Mouse (Mus musculus) kidney, adult 9 months (tissue): ENCODE data around the gene Bmp8a.
A peak's percentile ranks its signal among the peaks of the same experiment; 100 is the strongest.
"Not testable (repeated sequence)": the region's sequence is repeated elsewhere in the genome, so short reads cannot be mapped to it uniquely, and the experiment has no call there.

Experiments
- DNase-seq: peaks from one replicate; pipeline ENCODE4 v3.0.0; 2022

Gene Bmp8a

DNA sequence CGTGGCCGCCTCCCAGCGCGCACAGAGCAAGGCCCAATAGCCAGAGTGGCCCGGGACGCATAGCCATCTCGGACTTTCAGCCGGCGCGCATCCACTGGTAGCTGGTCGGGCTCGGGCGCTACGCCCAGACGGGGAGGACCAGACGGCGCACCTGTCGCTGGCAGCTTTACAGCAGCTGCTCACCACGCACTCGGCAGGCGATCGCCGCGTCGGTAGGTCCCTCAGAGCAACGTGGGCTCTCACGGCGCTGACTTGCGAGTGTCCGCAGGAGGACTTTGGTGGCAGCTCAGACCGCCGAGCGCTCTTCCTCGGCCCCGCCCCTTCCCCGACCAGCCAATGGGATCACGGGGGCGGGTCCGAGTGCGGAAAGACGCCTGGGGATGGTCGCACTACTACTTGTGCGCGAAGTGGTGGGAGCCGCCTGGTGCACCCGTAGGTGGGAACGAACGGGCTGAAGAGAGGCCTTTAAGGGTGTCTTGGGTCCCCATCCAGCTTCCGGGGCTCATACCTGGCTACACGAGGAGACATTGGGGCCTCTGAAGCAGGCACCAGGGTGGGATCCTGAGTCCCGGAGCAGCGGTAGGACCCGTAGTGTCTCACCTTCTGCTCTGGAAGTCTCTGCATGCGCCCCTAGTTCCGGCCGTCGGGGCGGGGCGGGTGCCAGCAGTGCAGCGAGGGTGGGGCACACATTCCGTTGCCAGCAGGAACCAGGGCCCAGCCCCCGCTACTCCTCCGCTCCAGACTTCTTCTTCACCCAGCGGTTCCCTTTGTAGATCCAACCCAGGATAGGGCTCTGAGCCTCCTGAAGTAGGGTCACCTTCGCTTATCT is at the start of gene Bmp8a:
TSS of gene Bmp8a (minus strand) at position 611 of the 829 bp plus-strand sequence.
- DNase-seq: peak; percentile 45

DNA sequence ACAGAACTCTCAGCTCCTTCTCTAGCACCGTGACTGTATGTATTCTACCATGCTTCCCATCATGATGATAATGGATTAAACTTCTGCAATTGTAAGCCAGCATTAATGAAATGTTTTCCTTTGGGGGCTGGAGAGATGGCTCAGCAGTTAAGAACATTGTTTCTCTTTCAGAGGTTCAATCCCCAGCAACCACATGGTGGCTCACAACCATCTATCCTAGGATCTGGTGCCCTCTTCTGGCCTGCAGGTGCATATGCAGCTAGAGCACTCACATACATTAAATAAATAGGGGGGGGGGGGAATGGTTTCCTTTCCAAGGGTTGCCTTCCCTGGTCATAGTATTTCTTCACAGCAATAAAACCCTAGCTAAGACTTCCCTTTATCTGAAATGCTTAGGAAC is 49.1 kb upstream of the Bmp8a start:
- DNase-seq: no peak

DNA sequence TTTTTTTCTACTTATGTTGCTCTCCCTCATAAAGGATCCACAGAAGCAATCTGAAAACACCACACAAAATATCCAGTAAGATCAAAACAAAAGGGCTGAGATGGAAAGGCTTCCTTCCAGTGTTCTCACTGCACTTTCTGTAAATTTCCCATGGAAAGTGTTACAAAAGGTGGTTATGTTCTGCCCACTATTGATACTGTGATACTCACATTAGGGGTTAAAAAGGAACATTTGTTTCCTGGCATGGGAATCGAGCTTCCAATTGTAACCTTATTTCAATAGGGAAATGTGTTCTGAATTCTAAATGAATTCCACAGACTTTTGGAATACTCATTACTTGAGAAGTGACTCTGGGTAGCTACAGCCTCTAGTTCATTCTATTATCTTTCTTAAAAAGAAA is 42.0 kb upstream of the Bmp8a start:
- DNase-seq: no peak

DNA sequence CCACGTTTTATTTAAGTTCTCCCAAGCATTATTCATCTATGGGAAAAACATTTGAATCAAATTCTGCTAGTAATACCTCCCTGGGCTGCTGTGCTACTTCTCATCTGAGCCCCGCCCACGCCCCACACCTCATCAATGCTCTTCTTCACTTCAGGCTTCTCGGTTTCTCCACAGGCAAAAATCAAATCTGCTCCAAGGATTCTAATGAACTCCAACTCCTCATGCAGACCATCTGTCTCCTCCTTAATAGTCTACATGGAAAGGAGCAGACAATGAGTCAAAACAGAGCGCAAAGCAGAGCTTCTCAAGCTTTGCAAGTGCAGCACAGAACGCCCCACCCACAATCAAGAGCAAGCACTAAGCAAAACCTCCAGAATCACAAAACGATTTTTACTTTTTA is 40.1 kb upstream of the Bmp8a start:
- DNase-seq: no peak

DNA sequence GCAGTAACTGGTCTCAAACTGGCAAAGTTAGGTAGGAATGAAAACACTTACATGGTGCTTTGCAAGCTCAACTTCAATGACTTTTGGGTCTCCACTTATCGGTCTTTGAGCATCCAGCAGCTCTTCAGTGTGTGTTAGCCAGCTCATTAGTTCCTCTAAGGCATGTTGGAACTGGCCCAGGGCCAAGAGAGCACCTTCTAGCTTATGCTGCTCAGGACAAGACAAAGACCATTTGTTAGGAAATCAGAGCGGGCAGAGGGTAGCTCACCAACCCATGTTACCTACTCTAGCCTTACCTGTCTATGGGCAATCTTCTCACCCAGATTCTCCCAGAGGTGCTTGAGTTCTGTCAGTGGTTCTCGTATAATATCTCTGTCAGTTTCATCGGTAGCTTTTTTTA is 39.0 kb upstream of the Bmp8a start:
- DNase-seq: no peak

DNA sequence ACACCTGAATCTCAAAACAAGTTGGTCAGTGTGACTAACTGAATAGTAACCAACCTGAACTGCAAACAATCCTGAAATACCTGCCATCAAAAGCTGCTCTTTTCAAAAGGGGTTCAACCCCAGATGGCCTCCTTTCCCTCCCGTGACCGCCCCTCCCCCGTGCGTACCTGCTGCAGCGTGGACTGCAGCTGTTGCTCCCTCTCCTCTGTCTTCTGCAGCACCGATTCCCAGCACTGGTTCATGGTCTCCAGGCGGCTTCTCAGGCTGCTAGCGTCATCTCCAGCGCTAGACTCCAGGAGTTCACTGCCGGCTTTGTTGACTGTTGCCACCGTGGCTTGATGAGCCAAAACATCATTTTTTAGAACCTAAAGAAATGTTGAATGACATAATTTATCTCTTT is 38.5 kb upstream of the Bmp8a start:
- no peak for DNase-seq

DNA sequence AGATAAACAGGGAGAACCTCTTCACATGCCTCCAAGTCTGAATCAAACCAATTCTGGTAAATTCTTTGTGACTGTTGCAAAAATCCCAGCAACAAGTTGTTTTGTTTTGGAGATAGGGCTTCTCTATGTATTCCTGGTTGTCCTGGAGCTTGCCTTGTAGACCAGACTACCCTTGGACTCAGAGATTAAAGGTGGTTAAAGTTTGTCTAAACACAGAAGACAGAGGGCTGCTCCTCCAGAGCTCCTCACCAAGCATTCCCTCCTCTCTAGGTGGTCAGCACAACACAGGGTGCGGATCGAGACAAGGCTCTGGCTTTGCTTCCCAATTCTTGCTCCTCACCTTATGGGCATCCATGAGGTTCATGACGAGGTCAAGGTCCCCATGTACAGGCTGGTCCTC is 33.0 kb upstream of the Bmp8a start:
- DNase-seq: peak; percentile 64

DNA sequence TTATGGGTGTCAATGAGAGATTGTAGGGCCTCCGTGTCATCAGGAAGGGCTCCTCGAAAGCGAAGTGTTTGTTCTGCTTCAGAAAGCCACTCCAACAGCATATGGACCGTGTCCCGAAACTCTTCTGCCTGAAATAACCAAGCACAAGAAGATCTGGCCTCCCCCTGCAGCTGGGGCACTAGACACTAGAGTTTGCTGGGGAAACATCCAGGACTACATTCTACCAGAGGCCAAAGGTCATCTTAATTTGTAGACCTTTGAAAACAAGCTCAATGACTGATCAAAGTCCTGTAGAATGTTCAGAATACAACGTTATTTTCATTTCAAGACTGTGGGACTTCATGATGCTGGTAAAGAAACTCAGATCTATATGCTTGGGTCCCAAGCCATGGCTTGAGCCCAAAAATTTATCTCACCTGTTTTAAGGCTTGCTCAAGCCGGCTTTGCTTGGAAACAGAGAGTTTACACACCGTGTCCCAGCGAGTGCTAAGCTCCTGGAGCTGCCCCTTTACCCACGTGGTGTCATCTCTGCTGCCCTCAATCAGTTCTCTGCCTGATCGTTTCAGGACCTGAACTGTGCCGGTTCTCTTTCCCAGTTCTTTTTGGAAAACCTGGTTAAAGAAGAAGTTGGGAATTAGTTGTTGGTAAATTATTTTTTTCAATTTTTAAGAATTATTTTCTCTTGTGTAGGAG is 31.4 kb upstream of the Bmp8a start:
- peak; percentile 76 for DNase-seq

DNA sequence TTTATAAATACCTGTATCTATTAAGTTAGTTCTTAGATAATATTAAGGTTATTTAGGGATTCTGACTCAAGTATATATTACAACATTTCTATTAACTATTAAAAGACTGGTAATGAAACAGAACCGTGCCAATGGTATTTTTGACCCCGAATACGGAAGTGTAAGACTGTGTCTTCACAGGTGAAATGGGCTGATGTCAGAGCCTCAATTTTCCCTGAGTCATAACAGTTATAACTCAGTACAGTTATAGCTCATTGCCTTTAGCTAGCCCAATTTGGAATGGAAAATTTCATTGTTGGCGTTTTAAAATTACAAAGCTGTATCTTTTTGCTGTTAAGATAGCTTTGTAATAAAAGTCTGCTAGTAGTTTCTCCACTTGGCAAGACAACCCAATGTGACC is 20.5 kb upstream of the Bmp8a start:
- no peak for DNase-seq

DNA sequence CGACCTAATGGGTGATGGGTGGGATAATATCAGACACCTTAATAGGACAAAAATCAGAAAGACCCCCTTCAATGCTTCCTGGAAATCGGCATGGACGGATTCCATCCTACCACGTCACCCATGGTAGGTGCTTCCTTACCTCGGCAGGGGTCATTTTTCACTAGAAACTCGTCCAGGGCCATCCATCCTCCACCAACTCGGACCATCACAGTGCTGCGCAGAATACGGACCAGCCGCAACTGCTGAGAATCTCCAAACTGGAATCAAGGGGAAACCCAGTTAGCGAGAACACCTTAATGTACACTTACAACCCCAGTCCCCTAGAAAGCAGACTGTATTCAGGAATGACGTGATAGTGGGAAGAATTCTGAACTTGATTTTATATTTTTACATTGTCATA is 17.7 kb upstream of the Bmp8a start:
- no peak for DNase-seq

DNA sequence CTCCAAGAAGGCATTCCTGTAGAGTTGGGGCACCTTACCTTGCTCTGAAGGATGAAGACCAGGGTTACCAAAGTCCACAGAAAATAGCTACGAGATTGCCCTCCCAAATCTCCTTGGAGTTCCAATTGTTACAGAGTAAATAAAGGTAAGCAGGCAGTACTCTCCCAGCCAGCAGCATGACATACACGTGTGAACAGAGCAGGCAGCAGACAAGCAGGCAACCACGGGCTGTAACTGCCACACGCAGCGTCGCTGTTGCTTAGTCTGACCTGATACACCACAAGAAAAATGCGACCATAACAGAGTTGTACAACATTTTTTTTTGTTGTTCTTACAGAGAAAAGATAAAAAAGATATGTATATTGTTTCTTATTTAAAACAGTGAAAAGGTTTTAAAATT is 15.6 kb upstream of the Bmp8a start:
- no peak for DNase-seq

DNA sequence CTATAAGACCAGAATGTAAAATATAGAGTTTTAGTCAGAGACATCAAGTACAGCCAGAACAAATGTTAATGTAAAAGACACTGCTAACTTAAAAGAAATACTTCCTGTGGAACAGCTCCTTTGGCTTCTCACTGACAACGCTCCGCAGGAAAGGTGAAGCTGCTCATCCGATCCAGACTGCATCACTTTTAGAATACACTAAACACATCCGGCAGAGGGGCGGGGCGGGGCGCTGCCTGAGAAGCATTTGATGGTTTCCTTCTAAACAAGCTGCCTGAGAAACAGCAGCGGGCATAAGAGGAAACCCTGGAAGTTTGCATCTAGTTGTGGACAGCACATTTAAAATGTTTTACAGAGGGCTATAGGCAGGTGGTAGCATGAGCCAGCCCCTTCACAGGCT is 12.9 kb upstream of the Bmp8a start:
- no peak for DNase-seq

DNA sequence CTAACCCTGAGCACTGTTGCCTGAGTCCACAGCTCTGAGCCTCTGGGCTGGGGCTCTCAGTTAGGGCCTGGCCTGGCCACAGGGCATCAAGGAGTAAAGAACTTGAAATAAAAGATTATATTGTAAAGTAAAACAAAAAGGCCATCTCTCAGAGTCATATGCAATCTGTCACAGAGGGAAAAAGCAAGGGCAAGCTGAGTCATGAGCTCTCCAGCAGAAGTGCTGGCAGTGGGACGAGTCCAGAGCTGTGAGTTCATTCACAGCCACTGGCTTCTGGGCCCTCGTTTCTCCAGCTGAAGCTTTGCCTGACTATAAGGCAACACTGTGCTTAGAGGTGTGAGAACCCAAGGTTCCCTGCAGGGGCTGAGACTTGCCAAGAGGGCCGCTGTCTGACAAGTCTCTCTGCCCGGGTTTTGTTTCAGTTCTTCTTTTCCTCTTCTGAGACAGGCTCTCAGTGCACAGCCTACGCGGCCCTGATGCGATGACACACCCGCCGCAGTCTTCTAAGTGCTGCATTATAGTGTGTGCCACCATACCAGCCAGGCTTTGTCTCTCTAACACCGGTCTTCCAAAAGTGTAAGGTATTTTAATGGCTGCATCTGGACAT is 10.3 kb upstream of the Bmp8a start:
- DNase-seq: no peak

DNA sequence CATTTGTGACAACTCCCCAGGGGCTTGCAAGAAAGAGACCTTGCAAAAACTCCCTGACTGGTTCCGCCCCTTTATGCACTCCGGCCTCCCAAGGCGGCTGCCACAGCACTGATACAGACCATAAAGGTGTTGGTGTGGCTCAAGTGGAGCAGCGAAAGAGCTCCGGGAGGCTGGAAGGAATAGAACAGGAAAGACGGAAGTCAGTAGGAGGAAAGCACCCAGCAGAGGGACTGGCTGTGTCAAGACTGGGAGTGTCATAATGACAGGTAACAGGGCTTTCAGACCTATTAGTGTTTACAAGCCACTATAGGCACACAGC is 378 bp upstream of the Bmp8a start:
- no peak for DNase-seq

DNA sequence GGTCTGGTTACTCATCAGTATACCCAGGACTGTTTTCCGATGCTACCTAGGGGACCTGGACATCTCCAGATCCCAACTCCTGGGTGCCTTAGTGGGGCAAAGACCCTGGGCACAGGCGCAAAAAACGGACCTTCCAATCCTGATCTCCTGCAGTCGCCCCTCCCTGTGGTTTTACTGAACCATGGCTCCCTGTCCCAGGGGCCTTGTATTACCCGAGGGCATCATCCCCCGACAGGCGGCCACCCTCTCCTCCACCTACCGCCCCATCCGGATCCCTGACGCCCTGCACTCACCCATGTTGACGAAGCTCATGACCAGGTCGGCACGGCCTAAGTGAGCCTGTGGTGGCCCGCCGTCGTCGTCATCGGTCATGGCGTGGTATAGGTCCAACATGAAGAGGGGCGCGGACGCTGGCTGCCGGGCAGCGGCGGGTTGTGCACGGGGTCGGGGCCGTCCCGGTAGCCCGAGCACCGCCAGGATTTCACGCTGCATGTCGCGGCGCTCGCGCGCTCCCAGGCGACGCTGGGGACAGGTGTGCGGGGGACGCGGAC is 886 bp downstream of the Bmp8a start:
- DNase-seq: no peak

DNA sequence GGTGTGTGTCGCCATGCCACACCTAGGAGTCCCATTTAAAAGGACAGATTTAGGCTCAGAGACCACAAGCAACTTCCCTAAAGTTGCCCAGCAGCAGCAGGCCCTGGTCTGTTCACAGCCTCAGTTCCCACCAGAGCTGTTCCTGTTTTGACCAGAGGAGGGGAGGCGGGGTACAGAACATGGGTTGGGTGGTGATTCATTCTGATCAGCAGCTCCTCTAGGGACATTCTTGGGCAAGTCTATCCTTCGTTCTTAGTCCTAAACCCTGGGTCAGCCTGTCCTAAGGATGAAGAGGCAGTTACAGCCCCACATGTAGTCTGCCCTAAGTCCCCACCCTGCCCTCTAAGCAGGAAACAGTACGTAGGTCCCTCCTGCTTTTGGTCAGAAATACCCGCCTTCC is 2.8 kb downstream of the Bmp8a start:
- DNase-seq: no peak

DNA sequence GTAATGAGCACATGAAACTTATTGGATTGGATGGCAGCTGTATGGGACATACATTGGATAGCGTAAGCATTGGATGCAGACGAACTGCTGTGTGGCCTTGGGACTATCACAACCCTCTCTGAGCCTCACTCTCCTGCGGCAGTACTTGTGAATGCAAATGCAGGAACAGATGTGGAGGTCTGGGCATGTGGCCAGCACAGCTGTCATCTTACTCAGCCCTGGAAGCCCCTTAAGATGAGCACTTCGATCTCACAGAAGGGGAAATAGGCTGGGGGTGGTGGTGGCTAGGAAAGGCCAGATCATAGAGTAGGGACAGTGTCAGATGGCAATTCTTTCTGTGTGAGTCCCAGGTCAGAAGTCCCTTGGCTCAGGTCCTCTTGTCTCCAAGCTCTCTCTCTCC is 5.4 kb downstream of the Bmp8a start:
- no peak for DNase-seq

DNA sequence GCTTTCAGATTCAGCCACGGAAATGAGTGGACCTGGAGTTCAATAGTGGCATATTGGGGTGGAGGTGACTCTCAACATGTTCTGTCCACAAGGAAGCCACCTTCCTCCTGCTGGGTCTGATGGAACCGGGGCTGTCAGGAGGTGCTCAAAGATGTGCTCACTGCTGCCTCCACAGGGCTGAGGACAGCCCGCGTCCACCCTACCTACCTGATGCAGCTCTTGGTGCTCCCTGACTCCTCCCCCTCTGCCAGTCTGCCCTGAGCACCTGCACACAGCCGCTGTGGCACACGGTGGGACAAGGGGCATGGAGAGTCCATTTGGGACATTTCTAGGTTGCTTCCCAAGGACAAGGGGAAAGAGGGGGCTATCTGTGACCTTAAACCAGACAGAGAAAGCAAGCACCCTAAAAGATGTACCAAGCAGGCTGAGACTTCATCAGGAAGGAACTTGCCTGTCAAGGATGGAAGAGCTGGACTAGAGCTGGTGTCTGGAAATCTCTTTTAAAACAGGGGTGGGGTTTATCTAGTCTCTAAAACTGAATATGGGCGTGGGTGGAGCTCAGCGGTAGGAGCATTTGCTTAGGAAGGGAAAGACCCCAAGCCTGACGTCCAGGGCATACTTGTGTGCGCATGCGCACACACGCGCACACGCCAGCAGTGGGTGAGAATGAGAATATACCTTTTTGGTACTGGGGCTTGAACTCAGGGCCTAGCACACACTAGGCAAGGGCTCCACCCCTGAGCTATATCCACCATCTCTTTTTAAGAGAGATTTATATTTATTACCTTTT is 7.1 kb downstream of the Bmp8a start:
- no peak for DNase-seq

DNA sequence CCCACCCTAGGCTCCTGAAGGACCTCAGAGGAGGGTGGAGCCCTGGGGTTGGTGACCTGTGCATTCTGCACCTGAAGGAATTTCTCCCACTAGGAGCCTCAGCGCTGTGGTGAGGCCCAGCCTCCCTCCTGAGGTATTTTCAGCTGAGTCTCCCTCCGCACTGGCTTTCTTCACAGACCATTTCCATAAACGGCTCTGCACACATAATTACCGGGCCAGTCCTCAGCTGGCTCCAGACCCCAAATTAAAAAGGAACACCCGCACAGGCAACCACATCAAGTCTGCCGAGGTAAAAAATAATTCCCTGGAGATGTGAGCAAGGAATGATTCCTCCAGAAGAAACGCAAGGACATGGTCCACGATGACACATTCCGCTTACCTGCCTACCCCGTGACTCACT is 7.8 kb downstream of the Bmp8a start:
- not testable (repeated sequence) for DNase-seq

DNA sequence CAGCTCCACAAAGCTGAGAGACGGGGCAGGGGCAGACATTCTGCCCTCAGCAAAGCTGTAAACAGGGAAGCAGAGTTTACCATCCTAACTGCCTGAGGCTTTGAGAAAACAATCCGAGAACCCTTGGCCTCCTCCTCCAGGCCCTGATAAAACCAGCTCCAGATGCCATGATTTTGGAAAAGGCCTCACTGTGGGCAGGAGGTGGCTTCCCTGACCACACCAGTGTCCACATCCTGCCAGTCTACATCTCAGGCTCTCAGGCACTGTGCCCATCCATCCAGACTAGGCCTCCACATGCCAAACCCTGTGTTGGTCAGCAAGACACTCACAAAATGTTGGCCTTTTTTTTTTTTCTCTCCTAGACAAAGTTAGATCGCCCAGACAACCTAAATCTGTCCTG is 8.9 kb downstream of the Bmp8a start:
- no peak for DNase-seq

DNA sequence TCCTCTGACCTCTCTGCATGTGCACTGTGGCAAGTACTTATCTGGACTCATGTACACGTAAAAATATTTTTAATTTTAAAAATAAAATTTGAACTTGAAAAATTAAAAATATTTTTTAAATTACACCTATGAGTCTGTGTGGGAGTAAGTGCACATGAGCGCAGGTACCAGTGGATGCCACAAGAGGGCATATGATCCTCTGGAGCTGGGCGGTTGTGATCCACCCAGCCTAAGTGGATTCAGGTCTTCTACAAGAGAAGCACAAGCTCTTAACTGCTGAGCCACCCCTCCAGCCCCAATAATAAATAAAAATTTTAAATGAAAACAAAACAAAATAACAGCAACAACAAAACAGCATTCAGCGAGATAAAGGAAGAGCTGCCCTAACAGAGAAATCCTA is 9.9 kb downstream of the Bmp8a start:
- DNase-seq: no peak

DNA sequence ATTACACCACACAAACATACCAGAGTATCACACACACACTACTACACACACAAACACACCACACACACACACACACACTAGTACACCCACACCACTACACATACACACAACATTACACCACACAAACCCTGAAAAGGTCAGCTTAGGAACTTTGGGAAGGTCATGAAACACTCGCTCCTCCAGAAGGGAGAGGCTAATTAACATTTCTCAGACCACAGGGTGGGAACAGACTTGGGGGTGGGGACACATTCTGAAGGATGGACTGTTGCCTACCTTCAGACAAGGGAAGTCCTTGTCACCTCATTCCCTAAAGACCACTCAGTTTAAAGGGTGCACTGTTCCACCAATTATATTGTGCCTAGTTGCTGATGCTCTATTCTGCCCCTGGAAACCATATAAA is 11.1 kb downstream of the Bmp8a start:
- not testable (repeated sequence) for DNase-seq

DNA sequence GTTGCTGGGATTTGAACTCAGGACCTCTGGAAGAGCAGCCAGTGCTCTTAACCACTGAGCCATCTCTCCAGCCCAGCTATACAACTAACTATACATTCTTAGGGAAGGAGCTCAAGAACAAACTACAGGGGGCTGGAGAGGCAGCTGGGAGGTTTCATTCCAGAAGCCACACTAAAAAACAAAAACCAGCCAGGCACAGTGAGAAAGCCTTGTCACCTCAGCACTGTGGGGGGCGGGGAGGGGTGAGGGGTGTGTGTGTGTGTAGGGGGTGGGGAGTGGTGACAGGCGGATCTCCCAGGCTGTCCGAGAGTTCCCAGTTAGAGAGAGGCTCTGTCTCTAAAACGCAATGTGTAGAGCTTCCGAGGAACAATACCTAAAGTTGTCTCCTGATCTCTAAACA is 11.7 kb downstream of the Bmp8a start:
- no peak for DNase-seq
